Mouse (Mus musculus): ENCODE results near the gene Sf3a3.

DNA sequence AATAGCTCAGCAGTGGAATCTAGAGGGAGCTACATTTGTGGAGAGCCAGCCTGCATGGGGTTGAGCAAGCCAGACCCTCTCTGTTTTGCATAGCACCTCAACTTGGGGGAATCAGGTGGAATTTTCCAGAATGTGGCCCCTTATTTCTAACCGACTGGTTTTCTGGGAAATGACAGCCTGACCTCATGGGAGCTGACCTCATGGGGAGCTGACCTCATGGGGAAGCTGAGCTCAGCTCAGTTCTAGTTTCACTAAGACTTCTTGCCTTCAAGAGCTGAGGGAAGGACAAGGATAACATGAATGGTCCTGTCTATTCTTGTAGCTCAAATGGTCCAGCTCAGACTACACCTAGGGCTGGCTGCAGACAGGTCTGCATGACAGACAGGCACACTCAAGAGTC is 24.2 kb downstream of the Sf3a3 start:
- TF ChIP-seq GATA1 (IDR thresholded peaks at IDR 0.05; ENCODE audit: borderline replicate concordance, low read length): no peak
- no peak for TF ChIP-seq FLI1 (IDR thresholded peaks at IDR 0.05; ENCODE audit: low read length)

Data from megakaryocyte, embryonic 14.5 days (primary cell).